Mouse (Mus musculus) c-Kit-positive CD71-positive TER-119-positive erythroid progenitor cells, embryonic 14.5 days (primary cell): Measurements from ENCODE around the gene Chchd4.

Experiments used
- DNase-seq: peaks from one replicate; pipeline ENCODE4 v3.0.0-alpha.2; 2013; ENCODE audit warnings: low spot score

Gene Chchd4

DNA sequence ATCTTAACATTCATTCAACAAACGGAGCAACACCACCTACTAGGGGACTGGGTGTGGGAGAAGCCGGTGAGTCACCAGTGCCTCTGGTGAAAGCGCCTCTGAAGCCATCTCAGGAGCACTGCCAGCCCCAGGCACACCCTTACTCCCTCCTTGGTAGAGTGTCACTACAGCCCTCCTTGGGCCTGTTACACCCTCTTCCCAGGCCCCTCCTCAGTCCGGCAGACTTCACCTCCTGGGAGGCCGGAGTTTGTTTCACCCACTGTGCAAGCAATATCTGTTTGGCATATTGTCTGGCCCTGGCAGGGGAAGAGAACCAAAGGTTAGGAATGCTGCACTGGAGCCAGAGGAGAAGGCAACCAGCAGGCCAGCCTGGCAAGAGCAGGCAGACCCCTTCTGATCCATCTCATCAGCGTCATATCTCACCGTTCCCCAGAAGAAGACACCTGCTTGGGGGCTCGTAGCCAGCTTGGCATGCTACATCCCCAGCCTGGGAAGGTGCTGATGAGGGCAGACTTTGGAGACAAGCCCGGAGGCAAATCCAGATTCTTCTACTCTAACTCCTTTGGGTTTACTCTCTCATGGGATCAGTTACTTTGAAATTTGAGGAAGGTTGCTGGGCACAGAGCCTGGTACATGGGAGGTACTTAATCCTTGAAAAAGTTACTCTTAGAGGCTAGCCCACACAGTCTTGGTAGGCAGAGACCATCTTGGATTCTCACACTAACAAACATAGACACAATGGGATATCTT lies 1.3 kb upstream of the Chchd4 start:
- DNase-seq = peak; percentile 40

DNA sequence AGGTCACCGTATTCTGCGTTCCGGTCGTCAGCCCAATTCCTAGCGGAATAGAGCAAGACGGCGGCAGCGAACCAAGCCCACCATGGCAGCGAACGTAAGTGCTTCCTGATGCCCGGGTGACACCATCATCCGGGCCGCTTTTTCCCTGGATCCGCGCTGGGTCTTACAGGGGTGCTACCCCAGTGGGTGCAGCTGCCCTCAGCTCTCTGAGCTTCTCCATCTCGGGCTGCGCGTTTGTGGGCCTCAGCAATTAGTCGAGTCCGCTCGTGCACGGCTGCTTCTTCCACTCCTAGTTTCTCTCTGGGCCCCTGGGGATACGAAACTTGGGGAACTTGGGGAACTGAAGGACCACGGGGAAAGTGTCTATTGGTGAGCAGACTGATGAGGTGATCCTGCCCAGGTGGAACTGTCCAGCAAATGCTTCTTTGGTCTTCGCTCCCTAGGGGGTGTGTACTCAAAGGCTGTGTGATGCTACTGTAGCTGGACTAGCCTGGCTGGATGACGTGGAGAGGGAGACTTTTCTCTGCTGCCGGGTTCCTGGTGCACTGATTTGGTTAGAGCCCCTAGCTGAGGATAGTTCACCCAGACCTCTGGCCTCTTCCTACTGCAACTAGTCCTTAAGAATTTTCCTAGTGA lies 577 bp upstream of the Chchd4 start:
- DNase-seq = peak; percentile 25

DNA sequence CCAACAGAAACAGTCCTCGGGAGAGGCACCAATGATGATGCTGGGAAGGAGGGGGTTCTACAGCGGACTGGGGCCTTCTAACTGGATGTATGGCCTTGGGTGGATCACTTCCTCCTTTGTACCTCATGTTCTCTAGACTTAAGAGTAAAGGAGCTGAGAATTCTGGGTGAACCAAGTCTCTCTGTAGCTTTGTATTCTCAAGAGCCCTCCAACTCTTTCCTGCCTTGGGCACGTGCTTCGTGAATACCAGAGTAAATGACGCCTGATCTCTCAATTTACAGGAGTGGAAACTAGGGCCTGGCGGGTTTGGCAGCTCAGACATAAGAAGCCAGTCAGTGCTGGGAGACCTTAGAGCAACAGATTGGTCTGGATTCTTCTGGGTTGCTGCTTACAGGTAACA lies 1.0 kb downstream of the Chchd4 start:
- DNase-seq = peak; percentile 40

DNA sequence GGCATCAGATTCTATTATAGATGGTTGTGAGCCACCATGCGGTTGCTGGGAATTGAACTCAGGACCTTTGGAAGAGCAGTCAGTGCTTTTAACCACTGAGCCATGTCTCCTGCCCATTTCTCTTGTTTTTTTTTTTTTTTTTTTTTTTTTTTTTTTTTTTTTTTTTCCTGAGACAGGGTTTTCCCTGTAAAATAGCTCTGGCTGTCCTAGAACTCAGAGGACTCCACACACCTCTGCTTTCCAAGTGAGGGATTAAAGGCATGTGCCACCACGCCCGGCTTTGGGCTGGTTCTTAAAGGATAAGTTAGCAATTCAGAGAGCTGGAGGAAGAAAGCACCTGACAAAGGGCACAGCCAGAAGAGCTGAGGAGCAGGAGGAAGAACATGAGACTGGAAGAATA lies 1.9 kb downstream of the Chchd4 start:
- DNase-seq = peak; percentile 13

DNA sequence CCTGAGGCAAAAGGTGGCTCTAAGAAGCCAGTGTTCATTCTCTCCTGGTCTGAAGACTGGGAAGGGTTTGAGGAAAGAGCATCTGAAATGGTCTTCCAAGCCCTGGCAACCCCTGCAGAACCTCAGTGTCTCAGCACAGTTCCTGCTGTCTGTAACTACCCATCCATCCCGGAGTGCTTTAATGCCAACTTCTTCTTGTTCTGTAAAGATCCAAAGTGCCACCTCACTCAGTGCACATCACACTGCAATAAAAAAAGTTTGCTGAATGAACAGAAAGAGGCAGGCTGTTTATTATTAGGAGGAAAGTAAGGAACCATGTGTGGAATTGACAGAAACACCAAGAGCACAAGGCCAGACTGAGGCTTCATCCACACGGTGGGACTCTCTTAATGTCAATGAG lies 2.6 kb downstream of the Chchd4 start:
- no peak for DNase-seq

DNA sequence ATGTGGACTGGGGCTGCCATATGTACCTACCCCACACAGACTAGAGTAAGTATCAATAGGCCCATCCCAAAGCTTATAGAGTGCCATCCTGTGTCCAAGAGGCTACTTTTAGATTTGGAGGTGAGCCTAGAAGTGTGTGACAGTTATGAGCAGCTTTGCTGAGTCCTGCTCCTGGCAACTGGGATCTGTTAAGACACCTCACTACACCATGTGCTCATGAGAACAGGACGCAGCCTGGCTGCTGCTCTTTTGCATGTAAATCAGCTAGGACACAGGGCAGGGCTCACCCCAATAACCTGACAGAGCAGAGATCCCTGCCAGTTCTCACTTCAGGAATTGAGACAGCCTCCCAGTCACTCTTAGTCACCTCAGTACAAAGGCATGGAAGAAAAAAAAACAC lies 6.2 kb downstream of the Chchd4 start:
- no peak for DNase-seq

DNA sequence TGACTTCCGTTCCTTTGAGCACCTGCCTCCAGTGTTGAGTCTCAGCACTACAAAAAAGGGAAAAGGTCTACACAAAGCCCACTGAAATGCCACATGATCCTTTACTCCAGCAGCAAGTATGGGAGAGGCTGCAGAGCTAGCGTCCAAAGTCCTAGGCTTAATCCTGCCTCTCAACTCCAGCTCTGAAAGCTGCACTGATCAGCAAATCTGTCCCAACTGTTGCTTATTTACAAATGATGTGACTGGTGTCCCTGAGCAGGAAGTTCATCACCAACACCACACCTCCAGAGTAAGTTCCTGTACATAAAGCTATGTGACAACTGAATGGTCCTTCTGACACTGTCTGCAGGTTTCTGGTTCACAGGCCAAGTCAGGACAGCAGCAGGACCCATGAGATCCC lies 7.6 kb downstream of the Chchd4 start:
- no peak for DNase-seq

DNA sequence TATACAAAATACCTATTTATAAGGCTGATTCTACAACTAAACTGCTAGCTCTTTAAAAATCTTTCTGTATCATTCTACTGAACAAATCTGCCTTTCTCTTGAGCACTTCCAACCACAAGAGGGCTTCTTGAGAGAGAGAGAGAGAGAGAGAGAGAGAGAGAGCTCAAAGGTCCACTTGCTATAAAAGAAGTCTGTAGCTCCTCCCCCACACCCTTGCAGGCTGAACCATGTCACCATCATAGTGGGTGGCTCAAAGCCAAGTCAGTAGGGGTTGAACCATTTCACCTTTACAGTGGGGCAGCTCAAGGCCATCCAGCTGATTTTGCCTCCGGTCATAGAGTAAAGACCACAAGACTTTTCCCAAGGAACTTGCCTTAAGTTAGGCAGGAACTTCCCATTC lies 13.9 kb downstream of the Chchd4 start:
- no peak for DNase-seq

DNA sequence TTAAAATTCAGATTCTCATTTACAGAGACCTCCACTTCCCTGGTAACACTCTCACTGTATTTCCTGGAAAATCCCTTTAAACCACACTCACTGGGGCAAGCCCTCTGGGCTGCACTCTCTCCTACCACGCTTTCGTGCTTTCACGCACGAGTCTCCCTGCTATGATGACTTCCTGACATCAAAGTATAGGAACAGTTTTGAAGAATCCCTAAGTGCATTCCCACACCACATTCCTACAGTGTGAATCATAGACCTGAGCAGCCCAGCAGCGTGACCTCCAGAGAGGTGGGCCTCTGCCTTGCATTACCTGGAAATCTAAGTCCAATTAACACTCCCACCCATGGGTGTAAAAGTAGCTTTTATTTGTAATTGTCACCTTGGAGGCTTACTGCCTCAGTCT lies 18.8 kb downstream of the Chchd4 start:
- no peak for DNase-seq

DNA sequence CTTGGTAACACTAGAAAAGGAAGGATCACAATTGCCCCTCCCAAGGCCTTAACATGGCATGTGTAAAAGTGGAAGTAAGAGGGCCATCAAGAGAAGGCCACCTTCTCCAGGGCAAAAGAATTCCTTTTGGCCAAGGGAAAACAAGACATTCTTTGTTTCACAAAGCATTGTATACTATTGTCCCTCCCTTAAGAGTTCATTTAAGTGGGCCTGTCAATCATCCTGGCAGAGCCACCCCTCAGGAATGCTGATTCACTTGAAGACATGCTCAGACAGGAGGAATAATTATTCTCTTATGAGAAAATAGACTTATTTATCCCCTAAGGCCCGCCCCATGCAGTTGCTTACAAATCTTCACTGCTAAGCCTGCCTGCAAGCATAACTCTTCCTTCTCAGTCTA lies 21.3 kb downstream of the Chchd4 start:
- DNase-seq = no peak

DNA sequence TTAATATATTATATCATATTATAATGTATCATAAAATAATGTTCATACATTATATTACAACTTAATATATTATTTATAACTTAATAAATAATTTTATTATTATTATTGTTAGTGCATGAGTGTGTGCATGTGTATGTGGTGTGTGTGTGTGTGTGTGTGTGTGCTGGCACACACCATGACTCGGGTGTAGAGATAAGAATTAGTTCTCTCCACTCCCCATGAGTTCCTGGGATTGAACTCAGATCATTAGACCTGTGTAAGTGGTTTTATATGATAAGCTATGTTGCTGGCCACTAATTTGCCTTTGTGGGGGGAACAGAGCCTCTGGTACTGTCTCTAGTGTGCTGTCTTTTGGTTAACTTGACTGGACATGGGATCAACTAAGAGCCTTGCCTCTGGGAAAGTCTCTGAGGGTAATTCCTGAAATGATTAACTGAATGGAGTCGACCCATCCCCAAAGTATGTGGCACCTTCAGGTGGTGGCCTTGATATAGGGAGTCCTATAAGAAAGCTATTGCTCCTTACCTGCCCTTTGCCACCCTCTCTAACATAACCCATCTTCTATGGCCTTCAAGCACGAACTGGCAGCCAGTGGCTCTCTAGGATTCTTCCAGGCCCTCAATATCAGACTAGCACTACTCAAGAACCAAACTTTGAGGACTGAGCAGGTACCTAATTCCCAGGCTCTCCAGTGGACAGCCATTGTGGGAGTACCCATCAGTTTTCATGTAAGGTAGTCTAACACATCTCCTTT lies 23.7 kb downstream of the Chchd4 start:
- peak; percentile 44 for DNase-seq

DNA sequence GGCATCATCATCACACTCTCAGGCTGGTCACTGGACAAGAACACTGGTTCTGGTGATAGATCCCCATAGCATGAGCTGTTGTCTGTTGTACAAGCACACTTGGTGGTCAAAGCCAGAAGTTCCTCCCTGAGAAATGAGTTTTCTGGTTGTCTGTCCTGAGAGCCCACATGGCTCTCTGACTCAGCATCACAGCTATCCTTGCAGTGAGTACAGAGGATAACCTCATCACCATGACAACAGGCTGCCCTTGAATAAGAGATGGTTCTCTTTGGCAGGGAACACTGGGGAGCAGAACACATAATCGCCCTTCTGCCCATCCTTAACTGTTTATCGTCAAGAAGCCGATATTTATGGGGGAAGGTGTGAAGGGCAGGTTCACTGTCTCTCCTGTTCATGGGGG lies 28.0 kb downstream of the Chchd4 start:
- no peak for DNase-seq

DNA sequence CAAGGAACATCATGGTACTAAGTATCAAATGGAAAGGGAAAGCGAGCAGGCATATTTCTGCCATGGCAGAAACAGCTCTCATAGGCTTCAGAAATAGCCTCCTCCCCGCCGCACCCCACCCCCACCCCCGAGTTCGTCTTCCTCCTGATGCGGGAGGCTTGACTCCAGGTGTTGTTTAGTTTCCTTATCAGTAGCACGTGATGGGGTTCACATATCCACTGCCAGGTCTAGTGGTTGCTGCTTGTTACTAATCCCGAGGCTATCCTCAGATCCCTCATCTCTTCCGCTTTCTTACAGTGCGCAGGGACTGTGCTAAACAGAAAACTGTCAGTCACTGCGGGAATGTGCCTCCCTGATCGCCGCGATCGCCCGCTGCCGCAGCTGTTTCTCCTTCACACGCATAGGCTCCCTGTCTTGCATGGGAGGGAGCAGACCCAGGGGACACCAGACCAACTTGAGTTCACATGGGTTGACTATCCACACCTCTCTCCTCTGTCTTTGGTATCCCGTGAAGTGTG lies 32.1 kb downstream of the Chchd4 start:
- peak; percentile 42 for DNase-seq

DNA sequence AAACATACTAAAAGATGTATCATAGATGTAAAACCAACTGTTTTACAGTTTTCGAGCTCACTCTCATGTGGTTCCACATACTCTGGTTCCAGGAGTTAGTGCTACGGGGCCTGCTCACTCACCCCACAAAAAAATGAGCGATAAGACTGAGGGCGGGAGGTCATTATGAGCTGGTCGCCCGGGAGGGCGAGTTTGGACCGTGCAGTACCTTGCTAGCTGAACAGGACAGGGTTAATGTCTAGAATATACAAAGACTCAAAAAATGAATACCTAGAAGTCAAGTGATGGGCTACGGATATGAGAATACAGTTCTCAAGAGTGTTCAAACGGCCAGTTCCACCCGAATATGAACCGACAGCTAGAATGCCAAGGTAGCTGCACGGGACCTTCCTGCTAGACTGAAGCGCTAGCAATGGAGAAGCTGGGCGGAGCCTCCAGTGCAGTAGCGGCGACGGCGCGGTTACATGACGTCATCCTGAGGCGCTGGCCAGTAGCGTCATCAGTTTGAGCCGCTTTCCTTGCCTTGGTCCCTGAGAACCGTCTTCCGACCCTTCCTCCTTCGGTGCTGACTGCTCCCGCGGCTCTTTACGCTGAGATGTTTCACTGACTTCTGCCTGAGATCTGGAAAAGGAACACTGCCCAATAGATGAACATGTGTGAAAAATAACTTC lies 32.7 kb downstream of the Chchd4 start:
- DNase-seq = peak; percentile 92

DNA sequence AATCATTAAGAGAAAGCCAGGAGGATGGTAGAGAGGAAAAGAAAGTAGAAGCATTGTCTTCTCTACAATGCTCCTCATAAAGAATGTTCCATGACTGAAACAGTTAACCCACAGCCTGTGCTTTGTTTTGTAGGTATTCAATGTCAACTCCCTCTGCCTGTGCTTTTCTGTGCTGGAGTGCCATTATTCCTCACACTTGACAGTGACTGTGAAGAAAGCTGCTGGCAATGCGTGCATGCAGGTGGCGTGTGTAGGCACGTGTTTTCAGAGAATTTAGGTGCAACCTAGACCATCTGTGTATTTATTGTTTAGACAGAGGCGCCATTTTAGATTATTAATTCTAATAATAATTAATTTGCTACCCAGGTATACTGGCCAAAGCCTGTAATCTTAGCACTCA lies 49.2 kb downstream of the Chchd4 start:
- DNase-seq = no peak

DNA sequence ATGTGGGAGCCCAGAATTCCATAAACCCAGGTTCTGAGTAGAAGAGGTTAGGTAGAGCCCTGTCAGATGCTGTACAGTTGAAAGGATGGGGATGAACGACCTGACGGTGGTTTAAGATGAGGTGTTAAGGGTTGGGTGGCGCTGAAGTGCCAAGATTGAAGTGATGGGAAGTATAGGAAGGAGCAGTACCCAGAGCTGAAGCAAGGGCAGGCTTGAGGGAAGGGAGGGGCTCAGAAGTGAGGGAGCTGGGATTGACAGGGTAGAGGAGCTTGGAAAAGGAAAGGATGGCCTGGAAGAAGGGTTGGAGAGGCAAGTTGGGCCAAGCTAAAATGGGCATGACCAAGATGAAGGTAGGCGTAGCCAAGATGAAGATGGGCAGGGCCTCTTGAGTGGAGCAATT lies 51.7 kb downstream of the Chchd4 start:
- DNase-seq = no peak

DNA sequence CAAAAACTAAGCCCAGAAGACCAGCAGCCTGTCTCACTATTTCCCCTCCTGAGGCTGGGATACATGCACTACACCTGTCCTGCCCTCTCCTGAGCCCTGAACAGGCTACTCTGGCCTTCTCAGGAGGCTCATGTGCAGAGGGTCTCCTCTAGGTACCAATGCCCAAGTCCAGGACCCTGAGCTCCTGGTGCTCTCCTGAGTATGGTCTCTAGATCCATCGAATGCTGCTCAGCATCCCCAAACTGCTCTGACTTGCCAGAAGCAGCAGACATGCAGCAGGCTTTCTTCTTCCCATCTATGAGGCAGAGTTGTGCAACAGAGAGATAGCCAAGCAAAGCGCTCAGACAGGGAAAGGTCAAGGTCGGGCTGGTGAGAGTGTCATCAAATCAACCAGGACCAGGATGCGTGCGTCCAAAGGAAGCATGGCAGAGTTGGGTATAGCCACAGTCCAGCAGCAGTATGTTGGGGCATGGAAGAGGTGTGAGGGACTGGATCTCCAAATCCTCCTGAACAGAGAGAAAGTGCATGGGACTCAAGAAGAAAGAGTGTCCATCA lies 56.0 kb downstream of the Chchd4 start:
- DNase-seq = no peak

DNA sequence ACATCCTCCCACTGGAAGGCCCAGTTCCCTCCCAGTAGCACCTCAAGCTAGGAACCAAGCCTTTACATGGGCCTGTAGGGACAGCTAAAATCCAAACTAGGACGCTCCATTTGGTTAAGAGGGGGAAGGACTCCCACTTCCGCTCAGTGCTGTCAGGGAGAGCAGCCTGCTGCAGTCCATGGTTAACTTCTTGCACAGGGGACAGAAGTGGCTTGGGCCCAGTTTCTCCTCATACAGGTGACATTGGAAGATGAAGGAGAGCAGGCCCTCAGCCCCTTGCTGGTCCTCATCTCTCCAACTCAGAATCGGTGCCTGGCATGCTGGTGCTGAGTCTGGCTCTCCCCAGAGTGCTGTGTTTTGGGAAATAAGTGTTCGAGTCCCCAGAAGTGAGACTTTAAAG lies 57.2 kb downstream of the Chchd4 start:
- DNase-seq = no peak

DNA sequence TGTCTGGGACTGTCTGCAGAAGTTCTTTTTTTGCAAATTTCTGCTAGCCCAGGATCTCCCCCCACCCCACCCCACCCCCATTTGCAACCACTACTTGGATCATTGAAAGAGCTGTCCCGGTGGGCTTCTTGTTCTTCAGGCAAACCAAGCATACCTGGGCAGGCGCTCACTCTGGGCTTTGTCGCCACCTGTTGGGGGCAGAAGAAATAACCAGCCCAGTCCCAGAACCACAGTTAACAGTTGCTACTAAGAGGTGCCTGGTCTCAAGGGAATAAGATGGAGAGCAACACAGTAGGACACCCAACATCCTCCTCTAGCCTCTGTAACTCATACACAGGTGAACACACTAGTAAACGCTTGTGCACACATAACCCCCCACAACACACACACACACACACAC lies 58.5 kb downstream of the Chchd4 start:
- no peak for DNase-seq
